In the genomic region with DNA sequence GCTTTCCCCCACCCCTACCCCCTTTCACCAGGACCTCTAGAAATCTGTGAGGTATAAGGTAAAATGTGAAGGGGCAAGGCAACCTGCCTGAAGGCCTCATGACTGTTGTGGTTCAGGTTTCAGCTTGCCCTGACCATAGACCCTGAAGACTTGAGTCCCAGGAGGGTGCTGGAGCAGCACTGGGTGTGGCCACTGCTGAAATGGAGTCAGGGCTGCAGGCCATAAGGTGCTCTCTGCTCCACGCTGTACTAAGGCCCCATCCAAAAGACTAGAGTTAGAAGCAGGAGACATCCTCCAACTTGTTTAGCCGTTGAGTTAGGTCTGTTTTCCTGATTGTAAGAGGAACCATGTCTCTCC, we compare ENCODE assay signal across 12 mouse cellular contexts. TPM values are rescaled to one million over a fixed set of nuclear protein-coding genes. Genes with fewer than 3 reads are reported as not detected.
A peak's percentile ranks its signal among the peaks of the same experiment; 100 is the strongest.
DNase-seq lines count a peak whose midpoint lies in the region; ATAC-seq and TF ChIP-seq lines count a peak whose summit lies in the region.
"Had no signal": no experiment of that assay in that cellular context is flagged by ENCODE, and none has a peak within 500 bp of the region (broad histone marks: within the 10 kb centered on the region; RNA-seq: fewer than 3 reads in every experiment).

No protein-coding gene starts in this region.

- no peak for TF ChIP-seq CTCF in bone marrow macrophage, adult 2 months (IDR thresholded peaks at IDR 0.05; ENCODE audit: low read depth, low read length)
- no peak for TF ChIP-seq CTCF in liver, postnatal 0 days (IDR thresholded peaks at IDR 0.05; ENCODE audit: low read depth)

- WGBS in heart, embryonic 16.5 days = 67% methylated on average over 2 of the region's 2 CpGs
- 43% methylated on average over 2 of the region's 2 CpGs for WGBS in liver, postnatal 0 days (ENCODE audit: insufficient replicate concordance)
- WGBS in hindbrain, embryonic 10.5 days = 89% methylated on average over 2 of the region's 2 CpGs

- TF ChIP-seq POLR2A in bone marrow macrophage, adult 2 months (IDR thresholded peaks at IDR 0.05; ENCODE audit: borderline replicate concordance, low read depth, low read length) = no peak

- H3K4me1 ChIP-seq in heart, embryonic 16.5 days (ENCODE audit: control insufficient read depth, insufficient read depth, low read length) = no peaks in the 10 kb centered on the region
- peaks cover 57% of the 10 kb centered on the region for H3K4me1 ChIP-seq in bone marrow macrophage, adult 2 months (ENCODE audit: control insufficient read depth, insufficient read depth, low read length)
- peaks cover 34% of the 10 kb centered on the region for H3K4me1 ChIP-seq in liver, postnatal 0 days (ENCODE audit: insufficient read depth)
- no peaks in the 10 kb centered on the region for H3K4me1 ChIP-seq in hindbrain, embryonic 10.5 days (replicated peaks)

- H3K9me3 ChIP-seq in heart, embryonic 16.5 days (replicated peaks; ENCODE audit: control insufficient read depth, low read length) = no peaks in the 10 kb centered on the region
- no peaks in the 10 kb centered on the region for H3K9me3 ChIP-seq in liver, postnatal 0 days (ENCODE audit: low read length)
- H3K9me3 ChIP-seq in hindbrain, embryonic 10.5 days = no peaks in the 10 kb centered on the region

- no peak for ATAC-seq in heart, embryonic 16.5 days (replicated peaks; ENCODE audit: extremely low read depth, insufficient read depth, low FRiP score)
- ATAC-seq in liver, postnatal 0 days = no peak
- ATAC-seq: intestine, embryonic 16.5 days had no signal

- no peak overlapping the region for H3K27ac ChIP-seq in heart, embryonic 16.5 days (ENCODE audit: low read length)
- H3K27ac ChIP-seq in bone marrow macrophage, adult 2 months (ENCODE audit: insufficient read depth, low read depth, low read length) = peak overlapping the region; percentile 68
- peak overlapping the region; percentile 77 for H3K27ac ChIP-seq in liver, postnatal 0 days (ENCODE audit: low read depth)
- no peak overlapping the region for H3K27ac ChIP-seq in hindbrain, embryonic 10.5 days

- no peak for DNase-seq in heart, adult 18-20 months
- DNase-seq in A20 (ENCODE audit: low read depth, low spot score) = peak; percentile 53
- DNase-seq in liver, postnatal 0 days = peak; percentile 15
- DNase-seq in embryo, embryonic 9.5 days (ENCODE audit: extremely low spot score) = no peak
- DNase-seq in Muller cell, postnatal 12 days (ENCODE audit: inconsistent ontology term) = no peak
- DNase-seq in hindbrain, embryonic 10.5 days (ENCODE audit: low spot score) = no peak

- no peaks in the 10 kb centered on the region for H3K27me3 ChIP-seq in heart, embryonic 16.5 days (ENCODE audit: control insufficient read depth, insufficient read depth, low read length)
- no peaks in the 10 kb centered on the region for H3K27me3 ChIP-seq in liver, postnatal 0 days (ENCODE audit: insufficient read depth, low read length)
- H3K27me3 ChIP-seq in hindbrain, embryonic 10.5 days (ENCODE audit: insufficient read depth, poor library complexity, severe bottlenecking) = no peaks in the 10 kb centered on the region

- peak overlapping the region; percentile 39 for H3K4me2 ChIP-seq in heart, embryonic 16.5 days (ENCODE audit: low read depth, low read length)
- H3K4me2 ChIP-seq in liver, postnatal 0 days (ENCODE audit: low read depth, low read length) = peak overlapping the region; percentile 68

- peak overlapping the region; percentile 21; the same call in 1 of the 2 replicates for H3K9ac ChIP-seq in heart, embryonic 16.5 days (ENCODE audit: low read length)
- H3K9ac ChIP-seq in liver, postnatal 0 days (replicated peaks) = peak overlapping the region; percentile 56

- H3K36me3 ChIP-seq in heart, embryonic 16.5 days (ENCODE audit: control insufficient read depth, insufficient read depth) = no peaks in the 10 kb centered on the region
- H3K36me3 ChIP-seq in liver, postnatal 0 days (replicated peaks; ENCODE audit: insufficient read depth, low read length) = no peaks in the 10 kb centered on the region
- H3K36me3 ChIP-seq in hindbrain, embryonic 10.5 days = no peaks in the 10 kb centered on the region

- TF ChIP-seq EP300 in liver, postnatal 0 days (IDR thresholded peaks at IDR 0.05; ENCODE audit: low read depth) = no peak

- H3K4me3 ChIP-seq in heart, embryonic 16.5 days (ENCODE audit: low read length) = peak overlapping the region; percentile 38
- H3K4me3 ChIP-seq in bone marrow macrophage, adult 2 months (ENCODE audit: insufficient read depth, low read length) = peak overlapping the region; percentile 66
- peak overlapping the region; percentile 48 for H3K4me3 ChIP-seq in liver, postnatal 0 days (ENCODE audit: low read depth, low read length)
- no peak overlapping the region for H3K4me3 ChIP-seq in hindbrain, embryonic 10.5 days

RNA-seq across cellular contexts. Expression of a gene that starts 19.6 kb away (rescaled TPM):
- 3.9 and 5.9 TPM in 2 replicates for polyA plus RNA-seq in heart, embryonic 16.5 days (2015; fragmentation: Nextera tagmentation; extraction: Ambion mirVana)
- total RNA-seq in heart, adult 18-20 months (2021) = 1 to 10 TPM; 1.0 to 3.1 TPM
- 39.8 and 44.5 TPM in 2 replicates for polyA plus RNA-seq in bone marrow macrophage, adult 2 months (2012; ENCODE audit: insufficient read depth, insufficient read length, missing spikeins)
- polyA plus RNA-seq in liver, postnatal 0 days (2015; fragmentation: Nextera tagmentation; extraction: Ambion mirVana) = 3.0 and 3.9 TPM in 2 replicates
- polyA plus RNA-seq in hindbrain, embryonic 10.5 days (2016; fragmentation: Nextera tagmentation; extraction: Ambion mirVana) = 0.86 and 0.90 TPM in 2 replicates

RNA-seq across cellular contexts. Expression of a gene that starts 50.3 kb away (rescaled TPM):
- polyA plus RNA-seq in heart, embryonic 16.5 days (2015; fragmentation: Nextera tagmentation; extraction: Ambion mirVana) = 0.85 and 2.1 TPM in 2 replicates
- total RNA-seq in heart, adult 18-20 months (2021) = under 1 TPM in 1 of 2 experiments, not detected in 1; 0.41 TPM
- polyA plus RNA-seq in bone marrow macrophage, adult 2 months (2012; ENCODE audit: insufficient read depth, insufficient read length, missing spikeins) = 7.8 and 15.7 TPM in 2 replicates
- polyA plus RNA-seq in liver, postnatal 0 days (2015; fragmentation: Nextera tagmentation; extraction: Ambion mirVana) = 17.5 and 19.0 TPM in 2 replicates
- polyA plus RNA-seq in hindbrain, embryonic 10.5 days (2016; fragmentation: Nextera tagmentation; extraction: Ambion mirVana) = 0.08 TPM in 1 of 2 replicates, not detected in the other
- total RNA-seq: ES-E14; left cerebral cortex, postnatal 25 days had no signal
- polyA plus RNA-seq: cortical plate, adult 2 months had no signal

Comparison
In these comparisons a context has a peak if more than half of its experiments do, and no peak if none do; other contexts are left out.
1. H3K27ac ChIP-seq: peak in bone marrow macrophage, adult 2 months (single experiment) and liver, postnatal 0 days (single experiment); none in heart, embryonic 16.5 days (single experiment) and hindbrain, embryonic 10.5 days (single experiment).
2. DNase-seq: peak in A20 (single experiment) and liver, postnatal 0 days (single experiment); none in heart, adult 18-20 months (0 of 2), embryo, embryonic 9.5 days (single experiment), Muller cell, postnatal 12 days (single experiment) and hindbrain, embryonic 10.5 days (single experiment).